In the genomic region with DNA sequence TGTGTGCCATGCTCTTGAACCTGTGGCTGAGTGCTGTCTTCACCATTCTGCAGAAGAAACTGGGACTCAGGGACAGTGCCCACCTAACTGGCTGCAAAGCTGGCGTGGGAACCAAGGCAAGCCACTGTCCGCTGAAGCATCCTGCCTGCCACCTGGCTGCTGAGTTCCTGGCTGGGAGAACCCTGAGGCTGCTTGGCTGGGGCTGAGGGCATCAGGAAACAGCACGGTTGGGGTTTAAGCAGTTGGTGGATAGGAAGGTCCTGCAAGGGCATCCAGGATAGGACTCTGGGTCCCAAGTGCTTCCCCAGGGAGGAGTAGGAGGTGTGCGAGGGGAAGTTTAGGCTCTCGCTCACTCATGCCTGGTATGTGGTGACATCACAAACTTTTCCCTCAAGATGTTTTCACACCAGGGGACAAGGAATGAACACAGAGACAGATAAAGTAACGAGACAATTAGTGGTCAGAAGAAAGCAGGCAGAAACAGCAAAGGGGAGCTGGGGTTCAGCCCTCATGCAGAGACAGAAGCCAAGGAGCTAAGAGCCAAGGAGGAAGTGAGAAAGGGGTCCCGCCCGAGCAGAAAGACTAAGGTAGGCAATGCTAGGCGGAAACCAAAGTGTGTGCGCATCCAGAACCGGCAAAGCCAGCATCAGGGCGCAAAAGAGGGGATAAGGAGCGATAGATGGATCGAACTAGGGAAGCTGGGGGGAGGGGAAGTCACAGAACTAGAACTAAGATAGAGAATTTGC, we compare ENCODE assay signal across 1 mouse cellular context.
TF ChIP-seq lines count a peak whose summit lies in the region.

No protein-coding gene starts in this region.

TF ChIP-seq in CH12.LX, 34 proteins besides CTCF, POLR2A, EP300 and RAD21:
- no peak for TF ChIP-seq MAX (IDR thresholded peaks at IDR 0.05; ENCODE audit: low read length)
- TF ChIP-seq TCF12 (IDR thresholded peaks at IDR 0.05; ENCODE audit: low read depth, low read length) = no peak
- TF ChIP-seq TBP (conservative IDR thresholded peaks at IDR 0.05; ENCODE audit: low read depth, low read length) = no peak
- peak; percentile 62; the same call in 1 of the 2 replicates for TF ChIP-seq IRF4 (IDR thresholded peaks at IDR 0.05; ENCODE audit: low read depth, low read length)
- TF ChIP-seq MAZ (IDR thresholded peaks at IDR 0.05; ENCODE audit: low read depth, low read length) = no peak
- TF ChIP-seq ELF1 (IDR thresholded peaks at IDR 0.05; ENCODE audit: low read depth, low read length) = peak; percentile 37; the same call in 1 of the 2 replicates
- no peak for TF ChIP-seq RCOR1 (conservative IDR thresholded peaks at IDR 0.05; ENCODE audit: low read depth, low read length)
- TF ChIP-seq MEF2A (IDR thresholded peaks at IDR 0.05; ENCODE audit: borderline replicate concordance, low read depth, low read length) = no peak
- TF ChIP-seq BHLHE40 (IDR thresholded peaks at IDR 0.05; ENCODE audit: low read depth, low read length) = no peak
TF ChIP-seq in CH12.LX: peak in this region for 2.
